Mouse (Mus musculus) megakaryocyte, embryonic 14.5 days (primary cell): ENCODE measurements around the gene Fkbp5.

Experiments used
- FLI1 ChIP-seq: IDR thresholded peaks from 2 replicates; pipeline ENCODE4 v1.6.1; 2012; ENCODE audit warnings: low read length, inconsistent platforms, mixed read lengths
- GATA1 ChIP-seq: IDR thresholded peaks from 3 replicates; pipeline ENCODE4 v1.6.1; 2012; ENCODE audit warnings: mixed read lengths, low read length, inconsistent platforms, borderline replicate concordance

- no peak for TF ChIP-seq GATA1
- TF ChIP-seq FLI1: no peak
Measured at GRCm38 (mm10) chr17:28445886-28446819, 71.2 kb downstream of the Fkbp5 start.
